Mouse (Mus musculus) adrenal gland, adult 8-10 months (tissue): ENCODE measurements around the gene Cdh4. TPM values are rescaled to one million over a fixed set of nuclear protein-coding genes. Genes with fewer than 3 reads are reported as not detected.

Source experiments
- DNase-seq: peaks from one replicate; pipeline ENCODE4 v3.0.0; 2022
- total RNA-seq, 4 experiments: library from RNA; stranded (reverse); gene quantifications; 2 replicates each; pipeline ENCODE4 v1.2.4; 2022

Gene Cdh4
- total RNA-seq, 4 experiments from 2014 or later = 4.6 to 8.2 (median 6.8) TPM

GRCm38 (mm10) chr2:179467839-179468445 lies 25.7 kb downstream of the Cdh4 start:
- DNase-seq = no peak

- no peak for DNase-seq
Measured at GRCm38 (mm10) chr2:179476622-179477021, 34.4 kb downstream of the Cdh4 start.

- DNase-seq = no peak
Measured at GRCm38 (mm10) chr2:179480800-179481200, 38.6 kb downstream of the Cdh4 start.

- no peak for DNase-seq
Measured at GRCm38 (mm10) chr2:179481363-179481762, 39.1 kb downstream of the Cdh4 start.

GRCm38 (mm10) chr2:179488526-179489139 lies 46.4 kb downstream of the Cdh4 start:
- no peak for DNase-seq

GRCm38 (mm10) chr2:179491891-179492290 lies 49.7 kb downstream of the Cdh4 start:
- DNase-seq = no peak

- DNase-seq = no peak
Measured at GRCm38 (mm10) chr2:179494276-179494675, 52.0 kb downstream of the Cdh4 start.

- no peak for DNase-seq
Measured at GRCm38 (mm10) chr2:179510439-179510838, 68.2 kb downstream of the Cdh4 start.

- no peak for DNase-seq
Measured at GRCm38 (mm10) chr2:179516559-179516958, 74.3 kb downstream of the Cdh4 start.

- DNase-seq = no peak
Measured at GRCm38 (mm10) chr2:179518456-179519032, 76.3 kb downstream of the Cdh4 start.

GRCm38 (mm10) chr2:179519161-179519560 lies 76.9 kb downstream of the Cdh4 start:
- DNase-seq = no peak

- DNase-seq = no peak
Measured at GRCm38 (mm10) chr2:179519931-179520330, 77.7 kb downstream of the Cdh4 start.

GRCm38 (mm10) chr2:179520941-179521340 lies 78.7 kb downstream of the Cdh4 start:
- DNase-seq = no peak

GRCm38 (mm10) chr2:179521444-179521843 lies 79.2 kb downstream of the Cdh4 start:
- DNase-seq = no peak

- no peak for DNase-seq
Measured at GRCm38 (mm10) chr2:179522141-179522540, 79.9 kb downstream of the Cdh4 start.

GRCm38 (mm10) chr2:179526976-179527375 lies 84.7 kb downstream of the Cdh4 start:
- no peak for DNase-seq

GRCm38 (mm10) chr2:179530436-179531040 lies 88.3 kb downstream of the Cdh4 start:
- no peak for DNase-seq

GRCm38 (mm10) chr2:179533196-179533595 lies 91.0 kb downstream of the Cdh4 start:
- no peak for DNase-seq

- no peak for DNase-seq
Measured at GRCm38 (mm10) chr2:179533881-179534280, 91.7 kb downstream of the Cdh4 start.

GRCm38 (mm10) chr2:179535204-179535603 lies 93.0 kb downstream of the Cdh4 start:
- DNase-seq = no peak

- DNase-seq = no peak
Measured at GRCm38 (mm10) chr2:179536762-179537161, 94.5 kb downstream of the Cdh4 start.

- no peak for DNase-seq
Measured at GRCm38 (mm10) chr2:179537390-179537789, 95.2 kb downstream of the Cdh4 start.

- DNase-seq = no peak
Measured at GRCm38 (mm10) chr2:179537800-179538450, 95.7 kb downstream of the Cdh4 start.
